Mouse (Mus musculus): ENCODE data around the gene Olfr398. TPM values are rescaled to one million over a fixed set of nuclear protein-coding genes. Genes with fewer than 3 reads are reported as not detected.

Olfr398 gene
- polyA plus RNA-seq (2014; fragmentation: Nextera tagmentation; extraction: Ambion mirVana), result not detected in 2 replicates

- no peak within 1 kb of the TSS for H3K4me3 ChIP-seq (ENCODE audit: low read depth, low read length)
- no peaks in the 10 kb centered on the region for H3K36me3 ChIP-seq (ENCODE audit: control insufficient read depth, insufficient read depth, low read length)
- H3K27ac ChIP-seq (ENCODE audit: low read depth, low read length), result no peak within 1 kb of the TSS
- no peaks in the 10 kb centered on the region for H3K27me3 ChIP-seq (ENCODE audit: control insufficient read depth, insufficient read depth, low read length)
- no peaks in the 10 kb centered on the region for H3K4me1 ChIP-seq (ENCODE audit: control insufficient read depth, insufficient read depth, low read length)
- DNase-seq (ENCODE audit: low spot score), result no peak
- H3K9ac ChIP-seq (ENCODE audit: low read length), result no peak within 1 kb of the TSS
- ATAC-seq (ENCODE audit: insufficient read depth, low FRiP score, low TSS enrichment), result no peak
- H3K9me3 ChIP-seq (ENCODE audit: control insufficient read depth, low read length), result 0 out of 2 replicates have a peak, but pooled peaks cover 6% of the 10 kb centered on the region
- no peak within 1 kb of the TSS for H3K4me2 ChIP-seq (ENCODE audit: low read depth)
Observed at GRCm38 (mm10) chr11:73990307-73990706, at the start of gene Olfr398. Gene Olfr398 (minus strand): TSS chr11:73990407.

GRCm38 (mm10) chr11:73993115-73993514 is 2.9 kb upstream of the Olfr398 start:
- H3K4me1 ChIP-seq (ENCODE audit: control insufficient read depth, insufficient read depth, low read length), result no peaks in the 10 kb centered on the region
- H3K9ac ChIP-seq (ENCODE audit: low read length), result no peak overlapping the region
- H3K27ac ChIP-seq (ENCODE audit: low read depth, low read length), result no peak overlapping the region
- no peak overlapping the region for H3K4me2 ChIP-seq (ENCODE audit: low read depth)
- H3K27me3 ChIP-seq (ENCODE audit: control insufficient read depth, insufficient read depth, low read length), result no peaks in the 10 kb centered on the region
- H3K36me3 ChIP-seq (ENCODE audit: control insufficient read depth, insufficient read depth, low read length), result no peaks in the 10 kb centered on the region
- ATAC-seq (ENCODE audit: insufficient read depth, low FRiP score, low TSS enrichment), result no peak
- 0 out of 2 replicates have a peak, but pooled peaks cover 6% of the 10 kb centered on the region for H3K9me3 ChIP-seq (ENCODE audit: control insufficient read depth, low read length)
- H3K4me3 ChIP-seq (ENCODE audit: low read depth, low read length), result no peak overlapping the region
- no peak for DNase-seq (ENCODE audit: low spot score)

GRCm38 (mm10) chr11:73960517-73960916 is 29.7 kb downstream of the Olfr398 start, which contains the start of gene Olfr397:
Gene Olfr397 (plus strand): TSS chr11:73960817.
- Histone ChIP-seq H3K4me3 (ENCODE audit: low read depth, low read length) (no peak within 1 kb of the TSS), H3K36me3 (ENCODE audit: control insufficient read depth, insufficient read depth, low read length) (no peaks in the 10 kb centered on the region), H3K27ac (ENCODE audit: low read depth, low read length) (no peak within 1 kb of the TSS), H3K9me3 (ENCODE audit: control insufficient read depth, low read length) (peaks cover 3% of the 10 kb centered on the region; the same call in 1 of the 2 replicates), H3K4me1 (ENCODE audit: control insufficient read depth, insufficient read depth, low read length) (no peaks in the 10 kb centered on the region), H3K9ac (ENCODE audit: low read length) (no peak within 1 kb of the TSS), H3K4me2 (ENCODE audit: low read depth) (no peak within 1 kb of the TSS), H3K27me3 (ENCODE audit: control insufficient read depth, insufficient read depth, low read length) (no peaks in the 10 kb centered on the region)
- 79% methylated on average over 1 of the region's 1 CpGs for WGBS
- ATAC-seq (ENCODE audit: insufficient read depth, low FRiP score, low TSS enrichment) (no peak), DNase-seq (ENCODE audit: low spot score) (no peak)

- Histone ChIP-seq H3K9ac (ENCODE audit: low read length) (no peak within 1 kb of the TSS), H3K36me3 (ENCODE audit: control insufficient read depth, insufficient read depth, low read length) (no peaks in the 10 kb centered on the region), H3K27me3 (ENCODE audit: control insufficient read depth, insufficient read depth, low read length) (no peaks in the 10 kb centered on the region), H3K4me3 (ENCODE audit: low read depth, low read length) (no peak within 1 kb of the TSS), H3K4me1 (ENCODE audit: control insufficient read depth, insufficient read depth, low read length) (no peaks in the 10 kb centered on the region), H3K9me3 (ENCODE audit: control insufficient read depth, low read length) (0 out of 2 replicates have a peak, but pooled peaks cover 4% of the 10 kb centered on the region), H3K4me2 (ENCODE audit: low read depth) (no peak within 1 kb of the TSS), H3K27ac (ENCODE audit: low read depth, low read length) (no peak within 1 kb of the TSS)
- ATAC-seq (ENCODE audit: insufficient read depth, low FRiP score, low TSS enrichment) (no peak), DNase-seq (ENCODE audit: low spot score) (no peak)
Observed at GRCm38 (mm10) chr11:73936377-73936776, 53.8 kb downstream of the Olfr398 start, which contains the start of gene Olfr23. Gene Olfr23 (plus strand): TSS chr11:73936677.

Other genes with a start within 250 kb of the Olfr398 start
- not detected in 2 replicates for gene Olfr389, start 209.7 kb downstream of the Olfr398 start, polyA plus RNA-seq (2014; fragmentation: Nextera tagmentation; extraction: Ambion mirVana)
- not detected in 2 replicates for gene Olfr390, start 207.4 kb downstream of the Olfr398 start, polyA plus RNA-seq (2014; fragmentation: Nextera tagmentation; extraction: Ambion mirVana)
- not detected in 2 replicates for gene Olfr391-ps, start 187.4 kb downstream of the Olfr398 start, polyA plus RNA-seq (2014; fragmentation: Nextera tagmentation; extraction: Ambion mirVana)
- not detected in 2 replicates for gene Olfr392, start 173.4 kb downstream of the Olfr398 start, polyA plus RNA-seq (2014; fragmentation: Nextera tagmentation; extraction: Ambion mirVana)
- not detected in 2 replicates for gene Olfr393, start 139.0 kb downstream of the Olfr398 start, polyA plus RNA-seq (2014; fragmentation: Nextera tagmentation; extraction: Ambion mirVana)
- not detected in 2 replicates for gene Olfr394, start 99.6 kb downstream of the Olfr398 start, polyA plus RNA-seq (2014; fragmentation: Nextera tagmentation; extraction: Ambion mirVana)
- not detected in 2 replicates for gene Olfr395, start 81.1 kb downstream of the Olfr398 start, polyA plus RNA-seq (2014; fragmentation: Nextera tagmentation; extraction: Ambion mirVana)
- gene Olfr23, start 53.7 kb downstream of the Olfr398 start, polyA plus RNA-seq (2014; fragmentation: Nextera tagmentation; extraction: Ambion mirVana), result not detected in 2 replicates
- gene Olfr397, start 29.6 kb downstream of the Olfr398 start, polyA plus RNA-seq (2014; fragmentation: Nextera tagmentation; extraction: Ambion mirVana), result not detected in 2 replicates
- not detected in 2 replicates for gene Olfr139, start 66.1 kb upstream of the Olfr398 start, polyA plus RNA-seq (2014; fragmentation: Nextera tagmentation; extraction: Ambion mirVana)
- not detected in 2 replicates for gene Olfr399, start 66.2 kb upstream of the Olfr398 start, polyA plus RNA-seq (2014; fragmentation: Nextera tagmentation; extraction: Ambion mirVana)
- gene Zfp616, start 79.5 kb upstream of the Olfr398 start, polyA plus RNA-seq (2014; fragmentation: Nextera tagmentation; extraction: Ambion mirVana), result not detected in 2 replicates
- not detected in 2 replicates for gene Olfr401, start 123.3 kb upstream of the Olfr398 start, polyA plus RNA-seq (2014; fragmentation: Nextera tagmentation; extraction: Ambion mirVana)
- gene Olfr402, start 163.1 kb upstream of the Olfr398 start, polyA plus RNA-seq (2014; fragmentation: Nextera tagmentation; extraction: Ambion mirVana), result not detected in 2 replicates
- not detected in 2 replicates for gene Olfr403, start 195.8 kb upstream of the Olfr398 start, polyA plus RNA-seq (2014; fragmentation: Nextera tagmentation; extraction: Ambion mirVana)
- not detected in 2 replicates for gene Olfr43, start 221.0 kb upstream of the Olfr398 start, polyA plus RNA-seq (2014; fragmentation: Nextera tagmentation; extraction: Ambion mirVana)